Mouse (Mus musculus) liver, postnatal 0 days (tissue): ENCODE results near the gene Ephx1. TPM values are rescaled to one million over a fixed set of nuclear protein-coding genes. Genes with fewer than 3 reads are reported as not detected.

Experiments used
- ATAC-seq: fragments of 200-750 bp; cut with Nextera tagmentation; 2 replicates; pipeline ENCODE4 v1.8.0; 2017; ENCODE audit warnings: mild to moderate bottlenecking, moderate library complexity
- DNase-seq: peaks from one replicate; pipeline ENCODE4 v3.0.0-alpha.2; 2016
- H3K27ac ChIP-seq: fragments of 300-500 bp; sonication (generic); 2 replicates; pipeline ENCODE4 v1.5.1; 2014; ENCODE audit warnings: antibody characterized with exemption, moderate library complexity, mild to moderate bottlenecking, low read depth
- H3K27me3 ChIP-seq: fragments of 300-500 bp; sonication (generic); 2 replicates; pipeline ENCODE4 v1.6.1; 2014; ENCODE audit warnings: low read length, control low read depth, mixed read lengths; ENCODE audit not compliant: insufficient read depth
- H3K36me3 ChIP-seq: fragments of 300-500 bp; sonication (generic); replicated peaks from 2 replicates; pipeline ENCODE4 v1.6.1; 2014; ENCODE audit warnings: mild to moderate bottlenecking, control low read depth, low read length, moderate library complexity, mixed read lengths; ENCODE audit not compliant: insufficient read depth
- H3K4me1 ChIP-seq: fragments of 300-500 bp; sonication (generic); 2 replicates; pipeline ENCODE4 v1.6.1; 2014; ENCODE audit warnings: antibody characterized with exemption, mild to moderate bottlenecking, control low read depth; ENCODE audit not compliant: insufficient read depth
- H3K4me2 ChIP-seq: fragments of 300-500 bp; sonication (generic); 2 replicates; pipeline ENCODE4 v1.6.1; 2014; ENCODE audit warnings: low read depth, mild to moderate bottlenecking, low read length, moderate library complexity, mixed read lengths
- H3K4me3 ChIP-seq: fragments of 300-500 bp; sonication (generic); 2 replicates; pipeline ENCODE4 v1.5.1; 2014; ENCODE audit warnings: low read depth, low read length
- H3K9ac ChIP-seq: fragments of 300-500 bp; sonication (generic); replicated peaks from 2 replicates; pipeline ENCODE4 v1.6.1; 2014; ENCODE audit warnings: mild to moderate bottlenecking, moderate library complexity
- H3K9me3 ChIP-seq: fragments of 300-500 bp; sonication (generic); 2 replicates; pipeline ENCODE4 v1.6.1; 2016; ENCODE audit warnings: mild to moderate bottlenecking, control low read depth, low read length, mixed read lengths
- CTCF ChIP-seq: sonication (generic); IDR thresholded peaks from 2 replicates; pipeline ENCODE4 v1.5.1; 2016; ENCODE audit warnings: antibody characterized with exemption, low read depth
- EP300 ChIP-seq: IDR thresholded peaks from 2 replicates; pipeline ENCODE4 v1.6.1; 2016; ENCODE audit warnings: antibody characterized with exemption, low read depth, mild to moderate bottlenecking
- WGBS: fragments of 180-500 bp; shearing (Covaris S2); extraction: QIAGEN DNeasy Blood & Tissue Kit; methylation state at CpG from one replicate; pipeline ENCODE4 v1.1.7; 2014; ENCODE audit not compliant: insufficient replicate concordance; 5-methylcytosine and 5-hydroxymethylcytosine counted together
- polyA plus RNA-seq: library from polyadenylated mRNA; unstranded; fragments of >200 nt; fragmentation: Nextera tagmentation; extraction: Ambion mirVana; gene quantifications from 2 replicates; pipeline ENCODE4 v1.2.1, GENCODE M21; 2015

Gene Ephx1
- polyA plus RNA-seq, 1 experiment from 2014 or later: 83.5 TPM

- WGBS: 78% methylated on average over 3 of the region's 3 CpGs
- no peaks in the 10 kb centered on the region for H3K27me3 ChIP-seq
- DNase-seq (no peak), ATAC-seq (no peak)
- no peaks in the 10 kb centered on the region for H3K4me1 ChIP-seq
- no peak for TF ChIP-seq EP300
- no peak for TF ChIP-seq CTCF
- no peak overlapping the region for H3K27ac ChIP-seq
- no peak overlapping the region for H3K9ac ChIP-seq
- H3K4me2 ChIP-seq: no peak overlapping the region
- no peaks in the 10 kb centered on the region for H3K9me3 ChIP-seq
- H3K4me3 ChIP-seq: no peak overlapping the region
- H3K36me3 ChIP-seq: peaks cover 67% of the 10 kb centered on the region
Measured at GRCm38 (mm10) chr1:180966542-180966941, 54.2 kb downstream of the Ephx1 start.

DNA sequence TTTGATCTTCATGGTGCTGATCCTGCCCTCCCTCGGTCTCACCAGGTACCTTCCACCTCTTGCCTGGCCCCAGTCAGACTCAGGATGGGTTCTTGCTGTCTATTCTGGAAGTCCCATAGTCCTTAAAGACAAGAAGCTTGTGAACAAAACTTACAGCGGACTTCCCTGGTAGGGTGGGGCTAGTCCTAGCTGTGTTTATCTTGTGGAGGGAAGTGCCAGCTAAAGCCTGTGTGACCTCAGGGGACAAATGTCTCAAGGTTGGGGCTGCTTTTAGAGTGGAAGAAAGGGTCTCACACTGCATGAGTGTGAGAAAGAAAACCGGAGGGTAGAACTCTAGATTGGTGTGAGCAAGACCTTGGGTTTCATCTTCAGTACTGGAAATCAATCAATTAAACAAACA is 54.9 kb downstream of the Ephx1 start:
- WGBS: 84% methylated on average over 3 of the region's 3 CpGs
- DNase-seq (no peak), ATAC-seq (no peak)
- Histone ChIP-seq H3K36me3 (peaks cover 72% of the 10 kb centered on the region), H3K27ac (no peak overlapping the region), H3K4me1 (no peaks in the 10 kb centered on the region), H3K9me3 (no peaks in the 10 kb centered on the region), H3K4me3 (no peak overlapping the region), H3K27me3 (no peaks in the 10 kb centered on the region), H3K4me2 (no peak overlapping the region), H3K9ac (no peak overlapping the region)
- TF ChIP-seq CTCF (no peak), EP300 (no peak)

GRCm38 (mm10) chr1:180958797-180959196 is 61.9 kb downstream of the Ephx1 start:
- H3K36me3 ChIP-seq: peaks cover 59% of the 10 kb centered on the region
- WGBS: 63% methylated on average over 3 of the region's 3 CpGs
- TF ChIP-seq CTCF (no peak), EP300 (no peak)
- no peaks in the 10 kb centered on the region for H3K4me1 ChIP-seq
- H3K4me3 ChIP-seq: no peak overlapping the region
- H3K27ac ChIP-seq: no peak overlapping the region
- DNase-seq (no peak), ATAC-seq (no peak)
- no peak overlapping the region for H3K4me2 ChIP-seq
- no peaks in the 10 kb centered on the region for H3K9me3 ChIP-seq
- H3K9ac ChIP-seq: no peak overlapping the region
- no peaks in the 10 kb centered on the region; the same call in 1 of the 2 replicates for H3K27me3 ChIP-seq

- TF ChIP-seq EP300 (no peak), CTCF (no peak)
- no peaks in the 10 kb centered on the region; the same call in 1 of the 2 replicates for H3K27me3 ChIP-seq
- H3K4me2 ChIP-seq: no peak overlapping the region
- H3K9me3 ChIP-seq: no peaks in the 10 kb centered on the region
- ATAC-seq (no peak), DNase-seq (no peak)
- 82% methylated on average over 3 of the region's 3 CpGs for WGBS
- H3K4me1 ChIP-seq: peaks cover 2% of the 10 kb centered on the region; the same call in 1 of the 2 replicates
- peaks cover 51% of the 10 kb centered on the region for H3K36me3 ChIP-seq
- H3K9ac ChIP-seq: no peak overlapping the region
- H3K27ac ChIP-seq: no peak overlapping the region
- no peak overlapping the region for H3K4me3 ChIP-seq
Measured at GRCm38 (mm10) chr1:180957989-180958388, 62.7 kb downstream of the Ephx1 start.

DNA sequence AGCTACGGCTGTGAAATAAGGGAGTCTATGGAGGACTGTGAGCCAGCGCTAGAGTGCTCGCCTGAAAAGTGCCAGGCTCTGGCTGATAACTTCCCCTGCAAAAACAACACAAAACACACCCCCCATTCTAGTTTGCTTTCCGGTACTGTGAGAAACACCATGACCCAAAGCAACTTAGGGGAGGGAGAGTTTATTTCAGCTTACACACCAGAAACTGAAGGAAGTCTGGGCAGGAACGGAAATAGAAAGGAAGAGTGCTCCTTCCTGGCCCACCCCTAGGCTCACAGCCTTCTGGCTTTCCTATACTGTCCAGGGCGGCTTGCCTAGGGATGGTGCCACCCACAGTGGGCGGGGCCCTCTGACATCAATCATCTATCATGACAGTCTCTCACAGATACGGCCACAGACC is 63.7 kb downstream of the Ephx1 start:
- H3K9me3 ChIP-seq: no peaks in the 10 kb centered on the region
- H3K4me3 ChIP-seq: no peak overlapping the region
- H3K9ac ChIP-seq: no peak overlapping the region
- peaks cover 46% of the 10 kb centered on the region for H3K36me3 ChIP-seq
- H3K27me3 ChIP-seq: no peaks in the 10 kb centered on the region; the same call in 1 of the 2 replicates
- no peak overlapping the region for H3K4me2 ChIP-seq
- 49% methylated on average over 8 of the region's 8 CpGs for WGBS
- DNase-seq (peak; percentile 56), ATAC-seq (peak; percentile 63)
- 0 out of 2 replicates have a peak overlapping the region, but pooled peaks have one; percentile 12 for H3K27ac ChIP-seq
- peaks cover 5% of the 10 kb centered on the region; the same call in 1 of the 2 replicates for H3K4me1 ChIP-seq
- TF ChIP-seq CTCF (no peak), EP300 (peak; percentile 33; the same call in 1 of the 2 replicates)

GRCm38 (mm10) chr1:180956401-180956800 is 64.3 kb downstream of the Ephx1 start:
- no peak for ATAC-seq
- TF ChIP-seq EP300 (no peak), CTCF (no peak)
- 87% methylated on average over 8 of the region's 8 CpGs for WGBS

More at GRCm38 (mm10) chr1:180956401-180956800, 64.3 kb downstream of the Ephx1 start:
- DNase-seq: no peak
- Histone ChIP-seq H3K27me3 (no peaks in the 10 kb centered on the region; the same call in 1 of the 2 replicates), H3K4me3 (no peak overlapping the region), H3K4me1 (peaks cover 8% of the 10 kb centered on the region; the same call in 1 of the 2 replicates), H3K36me3 (peaks cover 44% of the 10 kb centered on the region), H3K9me3 (no peaks in the 10 kb centered on the region), H3K4me2 (no peak overlapping the region), H3K9ac (no peak overlapping the region), H3K27ac (no peak overlapping the region)
